ENCODE assay signal across 25 mouse cellular contexts in genomic region chr5:130812556-130812955, GRCm38 (mm10).
"Had no signal": no experiment of that assay in that cellular context is flagged by ENCODE, and none has a peak within 500 bp of the region (broad histone marks: within the 10 kb centered on the region; RNA-seq: fewer than 3 reads in every experiment).

No protein-coding gene starts in this region.

- H3K9ac ChIP-seq: heart, embryonic 13.5 days; heart, embryonic 15.5 days; hindbrain, embryonic 13.5 days; hindbrain, embryonic 15.5 days; kidney, embryonic 15.5 days; limb, embryonic 12.5 days; liver, embryonic 13.5 days; liver, embryonic 15.5 days; liver, postnatal 0 days had no signal

- H3K4me2 ChIP-seq: heart, embryonic 11.5 days; heart, embryonic 13.5 days; heart, embryonic 15.5 days; hindbrain, embryonic 13.5 days; hindbrain, embryonic 15.5 days; kidney, embryonic 15.5 days; limb, embryonic 12.5 days; liver, embryonic 11.5 days; liver, embryonic 13.5 days; liver, embryonic 15.5 days had no signal

- H3K4me3 ChIP-seq: heart, adult 2 months; heart, embryonic 13.5 days; heart, embryonic 15.5 days; hindbrain, embryonic 13.5 days; hindbrain, embryonic 15.5 days; kidney, embryonic 15.5 days; left cerebral cortex, adult 2 months; limb, embryonic 10.5 days; limb, embryonic 12.5 days; liver, embryonic 13.5 days; liver, embryonic 15.5 days had no signal

- H3K27ac ChIP-seq: heart, adult 2 months; heart, embryonic 13.5 days; heart, embryonic 15.5 days; hindbrain, embryonic 13.5 days; hindbrain, embryonic 15.5 days; hindbrain, postnatal 0 days; kidney, embryonic 15.5 days; left cerebral cortex, adult 2 months; limb, embryonic 10.5 days; limb, embryonic 12.5 days; liver, embryonic 13.5 days; liver, embryonic 15.5 days had no signal

- H3K27me3 ChIP-seq: heart, embryonic 13.5 days; heart, embryonic 15.5 days; hindbrain, embryonic 13.5 days; hindbrain, embryonic 15.5 days; kidney, embryonic 15.5 days; limb, embryonic 12.5 days; liver, embryonic 13.5 days; liver, embryonic 15.5 days had no signal

- DNase-seq: gastrocnemius, postnatal 14 days; gastrocnemius, postnatal 36 days; heart, adult 11 months; heart, adult 2 months; heart, postnatal 14 days; heart, postnatal 36 days; kidney, adult 11 months; kidney, adult 2 months; kidney, postnatal 25 days; liver; liver, embryonic 13.5 days; liver, postnatal 0 days had no signal

- H3K36me3 ChIP-seq: heart, embryonic 13.5 days; heart, embryonic 15.5 days; hindbrain, embryonic 13.5 days; hindbrain, embryonic 15.5 days; kidney, embryonic 15.5 days; limb, embryonic 10.5 days; limb, embryonic 12.5 days; liver, embryonic 13.5 days; liver, embryonic 15.5 days had no signal

- H3K9me3 ChIP-seq: heart, embryonic 15.5 days; hindbrain, embryonic 15.5 days; kidney, embryonic 15.5 days had no signal

- ATAC-seq: hindbrain, postnatal 0 days; intestine, embryonic 16.5 days; liver, postnatal 0 days had no signal

- H3K4me1 ChIP-seq: heart, embryonic 13.5 days; heart, embryonic 15.5 days; hindbrain, embryonic 13.5 days; kidney, embryonic 15.5 days; limb, embryonic 10.5 days; limb, embryonic 12.5 days; liver, embryonic 13.5 days; liver, embryonic 15.5 days had no signal
